Mouse (Mus musculus) embryo, embryonic 10 days (tissue): ENCODE measurements around the gene Sh3gl2.

ENCODE experiments used
- DNase-seq: peaks from one replicate; pipeline ENCODE4 v3.0.0-alpha.2; 2015; ENCODE audit warnings: low spot score

Gene Sh3gl2

GRCm38 (mm10) chr4:85232386-85233381 is 27.8 kb downstream of the Sh3gl2 start:
- DNase-seq = no peak

GRCm38 (mm10) chr4:85241675-85242074 is 36.7 kb downstream of the Sh3gl2 start:
- no peak for DNase-seq

GRCm38 (mm10) chr4:85242562-85242961 is 37.6 kb downstream of the Sh3gl2 start:
- no peak for DNase-seq

- DNase-seq = no peak
Measured at GRCm38 (mm10) chr4:85248673-85249072, 43.7 kb downstream of the Sh3gl2 start.

- no peak for DNase-seq
Measured at GRCm38 (mm10) chr4:85250271-85250670, 45.3 kb downstream of the Sh3gl2 start.

GRCm38 (mm10) chr4:85250786-85251185 is 45.9 kb downstream of the Sh3gl2 start:
- no peak for DNase-seq

GRCm38 (mm10) chr4:85255771-85256389 is 51.0 kb downstream of the Sh3gl2 start:
- no peak for DNase-seq

DNA sequence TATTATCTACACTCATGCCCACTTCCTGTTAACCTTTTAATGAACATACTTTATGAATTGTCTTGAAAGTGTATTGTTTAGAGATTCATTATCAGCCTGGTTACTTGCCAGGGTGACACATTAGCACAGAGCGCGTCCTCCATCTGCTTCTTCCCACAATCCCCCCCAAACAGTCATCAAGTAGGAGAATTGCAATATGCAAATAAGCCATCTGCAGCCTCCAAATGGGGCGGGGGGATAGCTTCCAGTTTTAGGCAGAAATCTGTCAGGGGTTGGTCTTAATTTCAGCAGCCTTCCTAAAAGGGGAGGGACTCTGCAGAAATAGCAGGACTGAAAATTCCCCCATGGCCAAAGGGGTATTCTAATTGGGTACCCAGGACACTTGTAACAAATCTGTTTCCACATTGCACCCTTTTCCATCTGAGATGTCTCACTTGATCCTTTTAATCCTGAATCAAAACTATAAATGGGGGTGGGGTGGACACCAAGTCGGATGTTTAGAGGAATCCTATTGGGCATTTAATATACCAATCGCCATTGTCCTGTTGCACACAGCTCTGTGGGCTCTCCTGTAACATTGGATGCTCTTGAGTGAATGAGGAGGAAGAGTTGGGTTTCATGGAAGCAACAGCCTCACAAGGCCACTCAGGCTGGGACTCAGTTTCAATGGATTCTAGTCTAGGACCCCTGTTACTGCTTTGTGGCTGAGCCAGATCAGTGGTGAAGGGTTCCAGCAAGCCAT is 51.7 kb downstream of the Sh3gl2 start:
- DNase-seq = no peak

- no peak for DNase-seq
Measured at GRCm38 (mm10) chr4:85257771-85258341, 52.9 kb downstream of the Sh3gl2 start.

DNA sequence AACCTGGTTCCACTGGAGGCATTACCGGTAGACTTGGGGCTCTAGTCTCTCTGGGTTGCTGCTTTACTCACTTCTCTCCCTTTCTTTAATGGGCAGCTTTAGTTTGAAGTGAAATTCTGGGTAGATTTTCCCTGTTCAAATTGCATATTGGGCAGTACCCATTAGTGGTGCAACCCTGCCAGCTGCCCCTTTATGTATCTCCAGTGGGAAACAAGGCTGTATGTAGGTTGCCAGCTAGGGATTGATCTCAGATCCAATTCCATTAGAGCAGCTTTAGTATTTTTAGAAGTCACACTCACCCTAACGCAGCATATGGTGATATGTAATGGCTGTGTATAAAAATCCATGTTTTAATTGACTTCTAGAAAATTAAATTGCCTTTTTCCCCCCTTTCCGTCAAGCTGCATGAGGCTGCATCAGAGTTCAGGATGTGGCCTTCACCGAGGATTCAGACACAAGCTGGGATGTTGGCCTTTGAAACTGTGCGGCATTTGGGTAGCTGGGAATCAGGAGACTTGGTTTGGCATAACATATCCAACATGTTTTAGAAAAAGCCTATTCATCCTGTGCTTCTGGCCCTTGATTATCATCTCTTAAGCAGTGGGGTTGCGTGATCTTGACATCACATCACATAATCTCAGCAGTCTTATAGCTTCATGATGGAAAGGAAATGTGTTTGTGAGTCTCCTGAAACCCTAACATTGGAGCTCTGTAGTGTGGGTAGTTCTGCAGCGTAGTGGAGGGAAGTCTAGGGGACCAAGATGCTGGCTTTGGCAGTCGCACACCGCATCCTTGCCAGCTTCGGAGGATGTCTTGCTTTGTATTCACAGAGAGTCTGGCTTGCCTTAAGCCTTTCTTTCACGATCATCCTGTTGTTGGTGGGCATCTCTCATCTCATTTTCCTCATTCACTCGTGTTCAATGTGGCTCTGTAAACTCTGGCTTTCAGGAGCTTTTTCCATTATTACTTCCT is 56.0 kb downstream of the Sh3gl2 start:
- DNase-seq = no peak

DNA sequence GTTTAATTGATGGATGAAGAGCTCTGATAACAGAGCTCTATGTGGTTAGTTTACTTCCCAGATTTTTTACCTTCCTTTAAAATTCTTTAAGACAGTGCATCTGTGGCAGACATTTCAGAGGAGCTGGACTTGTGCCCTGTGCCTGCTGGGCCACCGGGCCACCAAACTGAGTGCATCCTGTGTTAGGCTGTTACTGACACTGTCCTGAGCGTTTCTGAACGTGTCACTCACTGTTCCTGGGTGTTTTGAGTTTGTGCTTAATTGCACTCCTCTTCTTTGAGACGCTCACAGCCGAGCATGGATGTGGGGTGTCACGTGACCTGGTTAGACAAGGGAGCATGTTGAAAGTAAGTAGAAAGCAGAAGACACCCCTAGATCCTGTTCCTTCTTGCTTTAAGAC is 57.2 kb downstream of the Sh3gl2 start:
- no peak for DNase-seq

- no peak for DNase-seq
Measured at GRCm38 (mm10) chr4:85262606-85263005, 57.7 kb downstream of the Sh3gl2 start.

DNA sequence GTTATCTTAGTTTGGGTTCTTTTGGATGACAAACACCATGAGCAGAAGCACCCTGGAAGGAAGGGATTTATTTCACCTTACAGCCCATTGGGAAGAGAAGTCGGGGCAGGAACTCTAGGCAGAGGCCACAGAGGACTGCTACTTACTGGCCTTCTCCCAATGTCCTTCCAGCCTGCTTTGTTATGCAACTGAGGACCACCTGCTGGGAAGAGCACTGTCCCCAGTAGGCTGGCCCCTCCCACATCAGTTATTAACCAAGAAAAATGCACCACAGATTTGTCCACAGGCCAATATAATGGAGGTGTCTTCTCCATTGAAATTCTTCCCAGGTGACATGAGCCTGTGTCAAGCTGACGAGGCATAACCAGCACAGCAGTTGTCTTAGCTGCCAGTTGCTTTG is 62.5 kb downstream of the Sh3gl2 start:
- no peak for DNase-seq

- DNase-seq = no peak
Measured at GRCm38 (mm10) chr4:85272877-85273276, 68.0 kb downstream of the Sh3gl2 start.

- DNase-seq = no peak
Measured at GRCm38 (mm10) chr4:85273452-85273851, 68.5 kb downstream of the Sh3gl2 start.

- no peak for DNase-seq
Measured at GRCm38 (mm10) chr4:85283151-85283550, 78.2 kb downstream of the Sh3gl2 start.

DNA sequence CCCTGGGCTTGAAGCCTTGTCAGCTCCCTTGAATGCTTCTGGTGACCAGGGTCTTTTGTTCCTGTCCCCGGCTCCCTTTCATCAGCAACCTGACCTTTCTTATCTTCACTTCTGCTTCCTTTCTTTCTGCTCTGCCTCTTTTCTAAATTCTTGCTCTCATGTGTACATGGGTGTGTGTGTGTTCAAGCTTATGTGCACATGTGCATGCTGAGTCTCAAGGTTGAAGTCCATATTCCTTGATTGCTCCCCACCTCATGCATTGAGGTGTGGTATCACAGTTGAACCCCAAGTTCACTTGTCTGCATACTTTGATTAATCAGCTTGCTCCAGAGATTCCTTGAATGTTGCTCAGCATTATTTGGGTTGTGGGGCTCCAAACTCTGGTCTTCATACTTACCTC is 85.1 kb downstream of the Sh3gl2 start:
- DNase-seq = no peak

- DNase-seq = no peak
Measured at GRCm38 (mm10) chr4:85291296-85291695, 86.4 kb downstream of the Sh3gl2 start.

DNA sequence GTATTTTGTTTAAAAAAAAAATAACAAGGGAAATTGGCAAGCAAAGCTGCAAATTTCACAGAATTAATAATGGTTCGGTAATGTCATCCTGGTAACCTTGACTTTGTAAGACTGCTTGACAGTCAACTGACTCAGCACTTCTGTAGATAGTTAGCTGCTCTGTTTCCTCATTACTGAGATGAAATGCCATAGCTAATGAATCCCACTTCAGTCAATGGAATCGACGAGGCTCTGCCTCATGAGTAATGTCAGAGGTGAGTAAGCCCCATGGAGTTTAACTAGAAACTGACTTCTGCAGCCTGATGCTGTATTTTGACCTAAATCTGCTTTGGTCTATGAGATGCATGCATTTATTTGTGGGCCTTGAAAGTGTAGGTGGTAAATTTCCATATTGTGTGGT is 88.4 kb downstream of the Sh3gl2 start:
- no peak for DNase-seq

GRCm38 (mm10) chr4:85300610-85301405 is 95.9 kb downstream of the Sh3gl2 start:
- peak; percentile 10 for DNase-seq
